20 mouse cellular contexts compared by ENCODE assay signal in the genomic region with DNA sequence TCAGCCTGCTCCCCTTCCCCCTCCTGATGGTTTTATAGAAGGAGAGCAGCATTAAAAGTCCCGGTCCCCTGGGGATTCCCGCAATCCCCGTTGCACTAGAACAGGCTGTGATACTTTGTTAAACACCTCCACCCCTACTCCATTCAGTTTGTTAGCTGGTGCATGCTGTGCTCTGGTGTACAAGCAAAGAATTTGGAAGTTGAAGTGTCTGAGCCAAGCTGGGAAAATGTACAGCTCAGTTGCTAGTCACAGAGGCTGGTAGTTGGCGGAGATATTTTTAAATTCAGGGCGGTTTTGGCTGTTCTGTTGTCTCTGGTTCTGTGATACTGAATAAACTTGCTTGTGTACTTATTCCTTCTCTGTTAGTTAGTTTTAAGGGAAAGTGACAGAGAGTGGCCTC. TPM values are rescaled to one million over a fixed set of nuclear protein-coding genes. Genes with fewer than 3 reads are reported as not detected.
DNase-seq lines count a peak whose midpoint lies in the region; ATAC-seq and TF ChIP-seq lines count a peak whose summit lies in the region.
"Had no signal": no experiment of that assay in that cellular context is flagged by ENCODE, and none has a peak within 500 bp of the region (broad histone marks: within the 10 kb centered on the region; RNA-seq: fewer than 3 reads in every experiment).

No protein-coding gene starts in this region.

- no peak overlapping the region for H3K4me2 ChIP-seq in midbrain, postnatal 0 days (ENCODE audit: low read depth, low read length, poor library complexity, severe bottlenecking)
- no peak overlapping the region for H3K4me2 ChIP-seq in midbrain, embryonic 13.5 days (replicated peaks)
- H3K4me2 ChIP-seq in stomach, postnatal 0 days (replicated peaks; ENCODE audit: low read depth): no peak overlapping the region
- H3K4me2 ChIP-seq: heart, embryonic 15.5 days; kidney, embryonic 15.5 days; liver, embryonic 13.5 days; neural tube, embryonic 12.5 days had no signal

- TF ChIP-seq CTCF in midbrain, postnatal 0 days (IDR thresholded peaks at IDR 0.05): no peak
- TF ChIP-seq CTCF in stomach, postnatal 0 days (IDR thresholded peaks at IDR 0.05; ENCODE audit: low read depth): no peak

- 68% methylated on average over 5 of the region's 5 CpGs for WGBS in midbrain, postnatal 0 days
- 67% methylated on average over 5 of the region's 5 CpGs for WGBS in midbrain, embryonic 13.5 days
- WGBS in stomach, postnatal 0 days: 87% methylated on average over 5 of the region's 5 CpGs

- peaks cover 87% of the 10 kb centered on the region for H3K36me3 ChIP-seq in midbrain, postnatal 0 days (ENCODE audit: insufficient read depth, low read length)
- H3K36me3 ChIP-seq in midbrain, embryonic 13.5 days: peaks cover 95% of the 10 kb centered on the region
- H3K36me3 ChIP-seq in stomach, postnatal 0 days (ENCODE audit: control insufficient read depth, insufficient read depth, low read length): peaks cover 32% of the 10 kb centered on the region

- peak; percentile 14 for DNase-seq in midbrain, postnatal 0 days (ENCODE audit: low spot score)
- peak; percentile 60 to 76 for DNase-seq in frontal cortex, postnatal 36 days (ENCODE audit: low spot score in 2 of 2)
- peak; percentile 40 to 63 for DNase-seq in layer of hippocampus, postnatal 36 days
- DNase-seq in right cerebral cortex, postnatal 25 days: peak; percentile 43
- no peak for DNase-seq in heart, postnatal 36 days
- no peak for DNase-seq in stomach, postnatal 0 days (ENCODE audit: low spot score)
- DNase-seq: adrenal gland, postnatal 10 days; cerebellum, adult 8-10 months; embryo, embryonic 11 days; heart, adult 11 months; liver, embryonic 13.5 days had no signal

- no peaks in the 10 kb centered on the region for H3K27me3 ChIP-seq in midbrain, postnatal 0 days (ENCODE audit: insufficient read depth, low read length)
- no peaks in the 10 kb centered on the region for H3K27me3 ChIP-seq in midbrain, embryonic 13.5 days
- no peaks in the 10 kb centered on the region for H3K27me3 ChIP-seq in stomach, postnatal 0 days (ENCODE audit: control insufficient read depth, insufficient read depth, low read length)
- H3K27me3 ChIP-seq: heart, embryonic 15.5 days; kidney, embryonic 15.5 days; liver, embryonic 13.5 days; neural tube, embryonic 12.5 days had no signal

- no peak for TF ChIP-seq EP300 in stomach, postnatal 0 days (optimal IDR thresholded peaks at IDR 0.05)

- H3K9me3 ChIP-seq in midbrain, postnatal 0 days (ENCODE audit: low read length): no peaks in the 10 kb centered on the region
- H3K9me3 ChIP-seq in midbrain, embryonic 13.5 days: no peaks in the 10 kb centered on the region
- no peaks in the 10 kb centered on the region for H3K9me3 ChIP-seq in stomach, postnatal 0 days (ENCODE audit: control insufficient read depth, low read length)
- H3K9me3 ChIP-seq: heart, embryonic 15.5 days; kidney, embryonic 15.5 days; liver, embryonic 13.5 days; neural tube, embryonic 12.5 days had no signal

- H3K27ac ChIP-seq in midbrain, postnatal 0 days (ENCODE audit: low read depth, low read length): no peak overlapping the region
- no peak overlapping the region for H3K27ac ChIP-seq in midbrain, embryonic 13.5 days
- no peak overlapping the region for H3K27ac ChIP-seq in stomach, postnatal 0 days (replicated peaks)
- H3K27ac ChIP-seq: heart, embryonic 15.5 days; kidney, embryonic 15.5 days; liver, embryonic 13.5 days; neural tube, embryonic 12.5 days had no signal

- intact Hi-C loops in heart, postnatal 36 days (cut with DNase I): no loop called here

- no peaks in the 10 kb centered on the region for H3K4me1 ChIP-seq in midbrain, postnatal 0 days (ENCODE audit: insufficient read depth, low read length)
- peaks cover 13% of the 10 kb centered on the region for H3K4me1 ChIP-seq in midbrain, embryonic 13.5 days (replicated peaks)
- H3K4me1 ChIP-seq in stomach, postnatal 0 days (replicated peaks; ENCODE audit: control insufficient read depth, insufficient read depth): no peaks in the 10 kb centered on the region
- H3K4me1 ChIP-seq: heart, embryonic 15.5 days; liver, embryonic 13.5 days; neural tube, embryonic 12.5 days had no signal

- H3K9ac ChIP-seq in midbrain, postnatal 0 days (replicated peaks; ENCODE audit: low read length, poor library complexity, severe bottlenecking): no peak overlapping the region
- no peak overlapping the region for H3K9ac ChIP-seq in midbrain, embryonic 13.5 days (replicated peaks)
- H3K9ac ChIP-seq in stomach, postnatal 0 days (ENCODE audit: low read length): no peak overlapping the region
- H3K9ac ChIP-seq: heart, embryonic 15.5 days; kidney, embryonic 15.5 days; liver, embryonic 13.5 days; neural tube, embryonic 12.5 days had no signal

- H3K4me3 ChIP-seq in midbrain, postnatal 0 days (ENCODE audit: low read depth, low read length): no peak overlapping the region
- no peak overlapping the region for H3K4me3 ChIP-seq in midbrain, embryonic 13.5 days (replicated peaks)
- no peak overlapping the region for H3K4me3 ChIP-seq in stomach, postnatal 0 days (ENCODE audit: low read depth, low read length)
- H3K4me3 ChIP-seq: heart, embryonic 15.5 days; kidney, embryonic 15.5 days; liver, embryonic 13.5 days; neural tube, embryonic 12.5 days had no signal

- no peak for ATAC-seq in midbrain, postnatal 0 days (ENCODE audit: low FRiP score)
- no peak for ATAC-seq in midbrain, embryonic 13.5 days
- ATAC-seq in stomach, postnatal 0 days (ENCODE audit: low FRiP score, low TSS enrichment): no peak
- ATAC-seq: CD4-positive, CD25-positive, alpha-beta regulatory T cell, adult 4 months; forebrain, embryonic 14.5 days; midbrain, embryonic 16.5 days had no signal

RNA-seq across cellular contexts. Expression of a gene that starts 39.5 kb away (rescaled TPM):
- 5.3 and 5.7 TPM in 2 replicates for total RNA-seq in midbrain, postnatal 0 days (2014; rRNA removed)
- 4.1 and 4.7 TPM in 2 replicates for polyA plus RNA-seq in midbrain, postnatal 0 days (2015; fragmentation: Nextera tagmentation; extraction: Ambion mirVana)
- polyA plus RNA-seq in midbrain, embryonic 13.5 days (2015; fragmentation: Nextera tagmentation; extraction: Ambion mirVana): 1.9 and 2.1 TPM in 2 replicates
- total RNA-seq in layer of hippocampus, postnatal 36 days (2021): 1 to 10 TPM; 1.6 to 2.0 TPM
- 10 to 100 TPM; 22.5 to 29.5 TPM for total RNA-seq in heart, postnatal 36 days (2021)
- 29.2 and 29.6 TPM in 2 replicates for polyA plus RNA-seq in stomach, postnatal 0 days (2015; fragmentation: Nextera tagmentation; extraction: Ambion mirVana)

RNA-seq across cellular contexts. Expression of a gene that starts 42.1 kb away (rescaled TPM):
- 39.0 and 74.2 TPM in 2 replicates for total RNA-seq in midbrain, postnatal 0 days (2014; rRNA removed)
- not detected in 2 replicates for polyA plus RNA-seq in midbrain, postnatal 0 days (2015; fragmentation: Nextera tagmentation; extraction: Ambion mirVana)
- 4.4 and 10.3 TPM in 2 replicates for polyA plus RNA-seq in midbrain, embryonic 13.5 days (2015; fragmentation: Nextera tagmentation; extraction: Ambion mirVana)
- 10 to 100 TPM in 1 of 2 experiments, not detected in 1; 12.7 TPM for total RNA-seq in layer of hippocampus, postnatal 36 days (2021)
- total RNA-seq in heart, postnatal 36 days (2021): 1 to 10 TPM; 3.5 to 4.9 TPM
- polyA plus RNA-seq in stomach, postnatal 0 days (2015; fragmentation: Nextera tagmentation; extraction: Ambion mirVana): not detected in 2 replicates
- polyA plus RNA-seq: heart, embryonic 15.5 days; liver, embryonic 13.5 days; lung, embryonic 16.5 days; neural tube, embryonic 12.5 days; thymus, postnatal 0 days had no signal

RNA-seq across cellular contexts. Expression of a gene that starts 42.6 kb away (rescaled TPM):
- total RNA-seq in midbrain, postnatal 0 days (2014; rRNA removed): 88.5 and 88.8 TPM in 2 replicates
- polyA plus RNA-seq in midbrain, postnatal 0 days (2015; fragmentation: Nextera tagmentation; extraction: Ambion mirVana): 93.6 and 94.6 TPM in 2 replicates
- polyA plus RNA-seq in midbrain, embryonic 13.5 days (2015; fragmentation: Nextera tagmentation; extraction: Ambion mirVana): 130 and 137 TPM in 2 replicates
- total RNA-seq in layer of hippocampus, postnatal 36 days (2021): 10 to 100 TPM; 86.6 to 95.8 TPM
- total RNA-seq in heart, postnatal 36 days (2021): 10 to 100 TPM; 45.5 to 50.8 TPM
- polyA plus RNA-seq in stomach, postnatal 0 days (2015; fragmentation: Nextera tagmentation; extraction: Ambion mirVana): 54.5 and 57.2 TPM in 2 replicates

Comparison
In these comparisons a context has a peak if more than half of its experiments do, and no peak if none do; other contexts are left out.
1. DNase-seq: peak in midbrain, postnatal 0 days (single experiment), frontal cortex, postnatal 36 days (2 of 2), layer of hippocampus, postnatal 36 days (2 of 2) and right cerebral cortex, postnatal 25 days (single experiment); none in heart, postnatal 36 days (0 of 2) and stomach, postnatal 0 days (single experiment).